Mouse (Mus musculus) kidney, adult 10 weeks (tissue): ENCODE data around the gene Mdm2. TPM values are rescaled to one million over a fixed set of nuclear protein-coding genes. Genes with fewer than 3 reads are reported as not detected.

Experiments used
- polyA plus RNA-seq: library from polyadenylated mRNA; stranded (reverse); fragments of 350-450 nt; fragmentation: Illumina TruSeq; extraction: RNeasy Lipid Tissue Mini Kit (QIAGEN cat#74804); gene quantifications from one replicate; pipeline ENCODE4 v1.2.3, GENCODE M21; 2014; ENCODE audit warnings: low read depth, low replicate concordance

Mdm2 gene
- polyA plus RNA-seq, result 50.9 TPM

DNA sequence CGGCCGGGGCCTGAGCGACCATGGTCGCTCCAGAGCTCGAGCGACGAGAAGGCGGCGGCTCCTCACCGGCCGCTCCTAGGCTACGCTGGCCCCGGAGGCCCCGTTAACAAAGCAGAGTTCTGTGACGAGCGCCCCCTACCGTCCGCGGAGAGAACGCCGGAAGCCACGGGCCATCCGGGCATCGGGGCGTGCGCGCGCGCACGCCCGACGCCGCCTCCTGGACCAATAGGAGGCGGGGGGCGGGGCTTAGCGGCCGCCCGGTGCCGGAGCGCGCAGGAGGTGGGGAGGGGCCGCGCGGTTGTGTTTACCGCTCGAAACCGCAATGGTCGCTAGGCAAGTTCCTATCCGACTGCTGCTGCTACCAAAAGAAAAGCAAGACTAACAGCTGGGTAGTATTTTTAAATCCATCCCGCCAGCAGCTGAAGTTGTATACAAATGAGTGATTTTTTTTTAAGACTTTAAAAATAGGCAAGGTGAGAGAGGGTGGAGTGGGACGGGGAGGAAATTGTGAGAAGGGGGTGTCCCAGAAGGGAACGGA lies at the start of gene Mdm2:
TSS of gene Mdm2 (minus strand) at position 155 of the 538 bp plus-strand sequence.

DNA sequence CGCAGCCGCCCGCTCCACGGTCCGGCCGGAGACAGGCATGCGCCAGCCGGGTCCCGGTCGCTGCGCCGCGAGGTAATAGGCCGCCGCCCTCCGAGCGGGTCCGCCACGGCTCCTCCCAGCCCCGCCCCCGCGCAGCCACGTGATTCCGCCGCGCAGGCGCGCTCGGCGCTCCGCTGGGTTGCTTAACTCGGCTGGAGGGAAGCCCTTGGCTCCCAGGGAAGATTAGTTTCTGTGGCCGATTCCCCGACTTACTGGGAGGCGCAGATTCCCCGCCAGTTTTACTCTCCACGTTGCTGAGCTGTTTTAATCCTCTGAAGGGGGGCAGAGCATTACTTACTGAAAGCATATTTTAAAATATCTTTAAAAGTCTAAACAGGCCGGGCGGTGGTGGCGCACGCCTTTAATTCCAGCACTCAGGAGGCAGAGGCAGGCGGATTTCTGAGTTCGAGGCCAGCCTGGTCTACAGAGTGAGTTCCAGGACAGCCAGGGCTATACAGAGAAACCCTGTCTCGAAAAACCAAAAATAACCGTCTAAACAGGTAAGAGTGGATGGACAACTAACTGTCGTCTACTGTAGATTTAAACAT lies 35.8 kb upstream of the Mdm2 start, which contains the start of gene Slc35e3:
TSS of gene Slc35e3 (minus strand) at position 69 of the 587 bp plus-strand sequence.

Other genes with a start within 250 kb of the Mdm2 start
- gene Cpm, start 81.3 kb downstream of the Mdm2 start, polyA plus RNA-seq, result 29.4 TPM
- gene Slc35e3, start 35.6 kb upstream of the Mdm2 start, polyA plus RNA-seq, result 45.3 TPM
- gene Nup107, start 81.9 kb upstream of the Mdm2 start, polyA plus RNA-seq, result 26.6 TPM
- 291 TPM for gene Rap1b, start 135.3 kb upstream of the Mdm2 start, polyA plus RNA-seq